Mouse (Mus musculus) small intestine, adult 2 months (tissue): ENCODE data around the gene Trank1.

Experiments used
- CTCF ChIP-seq: fragments of 200-500 bp; IDR thresholded peaks from 2 replicates; pipeline ENCODE4 v1.5.1; 2012; ENCODE audit warnings: low read depth, mild to moderate bottlenecking, control low read depth, inconsistent platforms, low read length, moderate library complexity, mixed read lengths; ENCODE audit not compliant: insufficient replicate concordance, insufficient read length; ENCODE audit errors: extremely low read depth
- POLR2A ChIP-seq: fragments of 200-500 bp; IDR thresholded peaks from 2 replicates; pipeline ENCODE4 v1.6.1; 2012; ENCODE audit warnings: low read depth, mild to moderate bottlenecking, control low read depth, inconsistent platforms, low read length, moderate library complexity

DNA sequence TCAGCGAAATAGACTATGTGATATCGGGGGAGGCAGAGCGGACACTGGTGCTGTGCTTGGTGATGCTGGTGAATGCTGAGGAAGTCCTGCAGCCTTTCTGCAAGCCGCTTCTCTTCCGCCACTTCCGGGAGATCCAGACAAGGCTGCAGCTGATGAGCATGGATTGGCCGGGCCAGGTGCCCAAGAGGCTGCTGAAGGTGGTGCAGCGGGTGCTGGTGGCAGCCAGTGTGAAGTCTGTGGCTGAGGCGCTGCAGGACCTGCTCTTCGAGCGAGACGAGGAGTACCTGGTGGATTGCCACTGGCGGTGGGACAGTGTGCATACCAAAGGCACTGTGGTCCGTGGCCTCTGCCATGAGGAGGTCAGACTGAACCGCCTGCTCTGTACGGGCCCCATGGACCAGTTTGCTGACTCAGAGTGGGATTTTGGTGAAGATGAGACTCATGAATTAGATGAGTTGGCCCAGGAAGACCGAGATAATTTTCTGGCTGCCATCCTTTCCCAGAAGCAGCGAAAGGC lies 80.4 kb downstream of the Trank1 start:
- TF ChIP-seq POLR2A (no peak), CTCF (no peak)
